Mouse (Mus musculus): ENCODE data around the gene Atg7.

Gene Atg7

DNA sequence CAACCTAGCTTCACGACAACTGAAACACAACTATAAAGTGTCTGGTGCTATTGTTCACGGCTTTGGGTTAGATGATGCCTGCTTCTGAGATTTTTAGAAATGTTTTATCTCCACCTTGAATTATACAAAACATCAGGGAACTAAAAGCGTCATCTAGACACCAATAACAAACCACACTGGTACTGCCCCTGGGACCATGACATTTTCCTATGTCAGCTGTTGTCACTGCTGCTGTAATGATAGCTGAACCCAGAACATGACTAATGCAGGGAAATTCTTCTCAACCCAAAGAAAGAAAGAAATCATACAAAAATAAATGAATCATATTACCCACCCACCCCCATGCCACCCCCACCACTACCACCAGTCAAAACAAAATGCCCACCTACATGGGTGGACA lies 261.9 kb downstream of the Atg7 start:
- DNase-seq (ENCODE audit: low spot score), result no peak

DNA sequence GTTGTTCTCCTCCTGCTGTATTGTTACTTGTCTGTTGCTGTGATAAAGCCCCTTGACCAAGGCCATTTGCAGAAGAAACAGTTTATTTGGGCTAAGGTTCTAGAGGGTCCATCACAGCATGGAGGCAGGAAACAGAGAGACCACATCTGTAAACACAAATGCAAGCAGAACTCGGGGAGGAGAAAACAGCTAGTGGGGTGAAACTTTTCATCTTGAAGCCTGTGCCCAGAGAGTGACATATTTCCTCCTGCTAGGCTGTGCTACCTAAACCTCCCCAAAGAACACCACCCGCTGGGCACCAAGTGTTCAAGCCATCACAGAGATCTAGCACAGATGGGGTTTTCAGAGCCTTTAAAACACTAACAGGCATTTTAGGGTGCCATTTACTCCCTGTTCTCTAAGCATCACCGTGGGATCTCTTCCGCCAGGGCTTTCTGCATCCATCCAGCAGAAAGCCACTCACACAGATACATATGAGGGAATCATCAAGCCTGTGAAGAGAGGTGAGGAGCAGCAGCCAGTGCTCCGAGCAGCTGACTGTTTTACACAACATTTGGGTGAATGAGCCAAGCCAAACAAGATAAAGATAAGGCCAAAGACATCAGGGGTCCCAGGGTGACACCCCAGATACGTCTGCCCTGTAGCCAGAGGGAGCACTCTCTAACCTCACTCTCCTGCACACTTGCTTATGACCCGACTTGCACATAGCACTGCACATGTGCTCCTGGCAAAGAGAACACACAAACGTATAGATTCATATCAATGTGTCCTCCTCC lies 262.5 kb downstream of the Atg7 start:
- no peak for DNase-seq (ENCODE audit: low spot score)

DNA sequence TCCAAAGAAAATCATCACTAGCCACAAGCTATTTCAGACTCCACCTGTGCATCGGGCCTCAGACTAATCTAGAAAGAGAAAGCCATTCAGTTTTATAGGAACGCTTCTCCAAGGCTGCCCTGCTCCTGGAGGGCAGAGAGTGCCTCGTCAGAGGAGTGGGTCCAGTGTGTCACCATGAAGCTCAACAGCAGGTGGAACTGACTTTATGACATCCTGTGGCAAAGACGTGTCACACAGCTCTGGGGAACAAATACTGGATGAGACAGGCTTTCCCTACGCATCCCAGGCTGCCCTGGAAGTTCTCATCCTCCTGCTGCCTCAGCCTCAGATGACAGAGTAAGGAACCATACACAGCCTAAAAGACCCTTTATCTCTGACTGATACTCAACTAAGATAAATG lies 263.3 kb downstream of the Atg7 start:
- no peak for DNase-seq (ENCODE audit: low spot score)

DNA sequence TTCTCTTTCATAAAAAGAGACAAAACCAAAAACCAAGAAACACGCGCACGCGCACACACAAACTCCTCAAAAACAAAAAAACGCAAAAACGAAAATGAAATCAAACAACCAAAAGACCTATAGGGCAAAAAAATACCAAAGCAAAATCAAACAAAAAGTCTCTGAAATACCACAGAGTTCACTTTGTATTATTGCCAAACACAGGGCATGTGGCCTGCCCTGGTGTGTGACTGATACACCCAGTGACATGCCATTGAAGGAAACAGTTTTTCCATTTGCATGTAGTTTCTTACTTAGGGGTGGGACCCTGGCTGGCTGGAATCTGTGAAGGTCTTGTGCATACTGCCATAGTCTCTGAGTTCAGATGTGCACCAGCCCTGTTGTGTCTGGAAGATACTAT lies 264.6 kb downstream of the Atg7 start:
- DNase-seq (ENCODE audit: low spot score), result no peak

DNA sequence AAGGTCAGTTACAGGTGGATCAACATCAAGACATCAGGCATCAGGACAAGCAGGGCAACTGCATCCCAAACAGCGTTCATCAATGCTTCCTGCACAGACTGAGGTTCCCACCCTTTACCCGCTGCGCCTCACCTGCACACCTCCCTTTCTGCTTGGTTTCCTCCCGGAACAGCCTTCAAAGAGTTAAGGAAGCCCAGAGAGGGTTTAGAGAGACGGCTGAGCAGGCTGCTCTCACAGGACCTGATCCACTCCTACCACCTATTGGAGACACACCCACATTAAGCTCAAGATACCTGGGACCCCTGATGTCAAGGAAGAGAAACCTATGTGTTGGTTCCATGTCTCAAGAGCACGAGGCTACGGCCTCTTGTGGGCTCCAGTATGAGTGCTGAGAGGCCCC lies 266.9 kb downstream of the Atg7 start:
- DNase-seq (ENCODE audit: low spot score), result no peak

All from embryo, embryonic 10.5 days (tissue).